12 mouse cellular contexts compared by ENCODE assay signal in genomic region chr7:132772440-132772839, GRCm38 (mm10). TPM values are rescaled to one million over a fixed set of nuclear protein-coding genes. Genes with fewer than 3 reads are reported as not detected.
DNase-seq lines count a peak whose midpoint lies in the region; ATAC-seq lines count a peak whose summit lies in the region.
"Had no signal": no experiment of that assay in that cellular context is flagged by ENCODE, and none has a peak within 500 bp of the region (broad histone marks: within the 10 kb centered on the region; RNA-seq: fewer than 3 reads in every experiment).

No protein-coding gene starts in this region.

- peak; percentile 73 for DNase-seq in spleen, adult 12 weeks (ENCODE audit: low spot score)
- DNase-seq in spleen, adult 18-20 months, result no peak
- peak; percentile 92 for DNase-seq in c-Kit-positive CD71-positive TER-119-positive erythroid progenitor cells, embryonic 14.5 days (ENCODE audit: low spot score)
- DNase-seq in thymus, postnatal 36 days, result peak; percentile 41 to 53
- DNase-seq in testis, postnatal 14 days (ENCODE audit: low spot score), result no peak
- no peak for DNase-seq in kidney, postnatal 25 days
- no peak for DNase-seq in embryo, embryonic 11 days
- DNase-seq: adrenal gland, postnatal 25 days; kidney, adult 11 months; layer of hippocampus, postnatal 36 days; lung, postnatal 36 days had no signal

- ATAC-seq in megakaryocyte, adult 5-6 weeks (ENCODE audit: poor library complexity, severe bottlenecking), result 0 out of 2 replicates have a peak, but pooled peaks have one; percentile 27

RNA-seq across cellular contexts. Expression of gene Fam53b, which starts 41.2 kb away (rescaled TPM):
- total RNA-seq in megakaryocyte, adult 5-6 weeks (2015), result 21.7 and 26.3 TPM in 2 replicates
- total RNA-seq in megakaryocyte, adult 5-6 weeks (2017), result 11.3 and 18.9 TPM in 2 replicates

Comparison
In these comparisons a context has a peak if more than half of its experiments do, and no peak if none do; other contexts are left out.
1. DNase-seq: peak in spleen, adult 12 weeks (single experiment), c-Kit-positive CD71-positive TER-119-positive erythroid progenitor cells, embryonic 14.5 days (single experiment) and thymus, postnatal 36 days (2 of 2); none in spleen, adult 18-20 months (0 of 2), testis, postnatal 14 days (single experiment), kidney, postnatal 25 days (0 of 2) and embryo, embryonic 11 days (single experiment).